Mouse (Mus musculus): ENCODE results near the gene Itpkb.

GRCm38 (mm10) chr1:180409771-180410170 lies 79.5 kb downstream of the Itpkb start:
- TF ChIP-seq EP300 (IDR thresholded peaks at IDR 0.05; ENCODE audit: low read depth): no peak
- no peak for TF ChIP-seq CTCF (IDR thresholded peaks at IDR 0.05; ENCODE audit: low read depth)
